Mouse (Mus musculus) heart, postnatal 0 days (tissue): ENCODE data around the gene Abca4.

ENCODE experiments used
- CTCF ChIP-seq: IDR thresholded peaks from 2 replicates; pipeline ENCODE4 v1.5.1; 2016; ENCODE audit warnings: antibody characterized with exemption, control low read depth, low read depth
- EP300 ChIP-seq: IDR thresholded peaks from 2 replicates; pipeline ENCODE4 v1.6.1; 2016; ENCODE audit warnings: antibody characterized with exemption, low read depth

DNA sequence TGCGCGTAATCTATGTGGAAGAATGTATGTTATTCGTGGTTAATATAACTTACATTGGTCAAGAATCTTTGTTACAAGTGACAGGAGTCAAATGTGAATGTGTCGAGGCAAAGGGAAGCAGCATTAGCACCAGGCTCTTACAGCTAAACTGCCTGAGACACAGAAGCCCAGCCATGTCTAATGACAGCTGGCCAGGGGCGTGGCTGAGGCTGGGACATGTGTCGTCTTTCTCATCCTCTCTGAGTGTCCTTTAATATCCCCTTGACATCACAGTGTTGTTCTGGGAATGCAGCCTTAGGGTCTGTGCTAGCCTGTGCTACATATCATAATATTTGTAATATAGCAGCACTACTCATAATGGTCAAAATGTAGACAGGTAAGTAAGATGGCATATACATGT, 3.7 kb upstream of the Abca4 start:
- TF ChIP-seq CTCF = no peak
- no peak for TF ChIP-seq EP300
